9 mouse cellular contexts compared by ENCODE assay signal in genomic region chr8:119557132-119557531, GRCm38 (mm10). TPM values are rescaled to one million over a fixed set of nuclear protein-coding genes. Genes with fewer than 3 reads are reported as not detected.
A peak's percentile ranks its signal among the peaks of the same experiment; 100 is the strongest.
DNase-seq lines count a peak whose midpoint lies in the region; ATAC-seq and TF ChIP-seq lines count a peak whose summit lies in the region.
"Had no signal": no experiment of that assay in that cellular context is flagged by ENCODE, and none has a peak within 500 bp of the region (broad histone marks: within the 10 kb centered on the region; RNA-seq: fewer than 3 reads in every experiment).

No protein-coding gene starts in this region.

- H3K4me2 ChIP-seq in lung, embryonic 14.5 days = peak overlapping the region; percentile 90
- peak overlapping the region; percentile 89 for H3K4me2 ChIP-seq in embryonic facial prominence, embryonic 14.5 days (ENCODE audit: low read depth, low read length)

- H3K9ac ChIP-seq in lung, embryonic 14.5 days = peak overlapping the region; percentile 78
- H3K9ac ChIP-seq in embryonic facial prominence, embryonic 14.5 days (ENCODE audit: low read depth, low read length) = peak overlapping the region; percentile 89

- no peak overlapping the region for H3K27ac ChIP-seq in lung, embryonic 14.5 days (ENCODE audit: low read depth)
- H3K27ac ChIP-seq in embryonic facial prominence, embryonic 14.5 days (replicated peaks; ENCODE audit: low read depth, low read length) = no peak overlapping the region
- no peak overlapping the region for H3K27ac ChIP-seq in limb, embryonic 10.5 days
- H3K27ac ChIP-seq in small intestine, adult 2 months (ENCODE audit: insufficient read depth, low read depth, low read length) = peak overlapping the region; percentile 67; the same call in 1 of the 2 replicates

- H3K4me3 ChIP-seq in lung, embryonic 14.5 days (ENCODE audit: low read depth, low read length) = peak overlapping the region; percentile 78
- H3K4me3 ChIP-seq in embryonic facial prominence, embryonic 14.5 days (ENCODE audit: low read depth, low read length) = peak overlapping the region; percentile 81
- peak overlapping the region; percentile 86 for H3K4me3 ChIP-seq in limb, embryonic 10.5 days
- peak overlapping the region; percentile 41 for H3K4me3 ChIP-seq in small intestine, adult 2 months (ENCODE audit: low read depth, low read length)

- H3K9me3 ChIP-seq in lung, embryonic 14.5 days (ENCODE audit: low read depth, low read length) = no peaks in the 10 kb centered on the region
- no peaks in the 10 kb centered on the region for H3K9me3 ChIP-seq in embryonic facial prominence, embryonic 14.5 days (ENCODE audit: control insufficient read depth, low read length)
- no peaks in the 10 kb centered on the region for H3K9me3 ChIP-seq in limb, embryonic 10.5 days (replicated peaks)

- no peak for TF ChIP-seq CTCF in lung, embryonic 14.5 days (IDR thresholded peaks at IDR 0.05; ENCODE audit: low read depth)
- TF ChIP-seq CTCF in small intestine, adult 2 months (IDR thresholded peaks at IDR 0.05; ENCODE audit: extremely low read depth, insufficient read length, insufficient replicate concordance, low read depth, low read length) = no peak

- TF ChIP-seq POLR2A in small intestine, adult 2 months (IDR thresholded peaks at IDR 0.05; ENCODE audit: low read depth, low read length) = no peak

- H3K27me3 ChIP-seq in lung, embryonic 14.5 days (ENCODE audit: insufficient read depth, low read length) = no peaks in the 10 kb centered on the region
- no peaks in the 10 kb centered on the region for H3K27me3 ChIP-seq in embryonic facial prominence, embryonic 14.5 days (replicated peaks; ENCODE audit: control insufficient read depth, insufficient read depth, low read length)
- H3K27me3 ChIP-seq in limb, embryonic 10.5 days (ENCODE audit: low read depth, poor library complexity, severe bottlenecking) = no peaks in the 10 kb centered on the region
- no peaks in the 10 kb centered on the region for H3K27me3 ChIP-seq in small intestine, adult 2 months (ENCODE audit: control insufficient read depth, insufficient read depth, low read length)

- DNase-seq in lung, embryonic 14.5 days = no peak
- no peak for DNase-seq in lung, postnatal 14 days
- DNase-seq in embryonic facial prominence, embryonic 14.5 days (ENCODE audit: low spot score) = no peak
- no peak for DNase-seq in limb, embryonic 10.5 days (ENCODE audit: low spot score)
- DNase-seq in urinary bladder, postnatal 10 days (ENCODE audit: low spot score) = no peak
- no peak for DNase-seq in kidney, postnatal 4 days
- no peak for DNase-seq in spleen, postnatal 36 days (ENCODE audit: low spot score in 2 of 2)
- DNase-seq: left cerebral cortex, postnatal 4 days had no signal

- no peak for ATAC-seq in lung, embryonic 14.5 days (ENCODE audit: insufficient read depth)
- no peak for ATAC-seq in embryonic facial prominence, embryonic 14.5 days (ENCODE audit: low read depth)

- H3K4me1 ChIP-seq in lung, embryonic 14.5 days (ENCODE audit: insufficient read depth) = no peaks in the 10 kb centered on the region
- peaks cover 23% of the 10 kb centered on the region for H3K4me1 ChIP-seq in embryonic facial prominence, embryonic 14.5 days (ENCODE audit: control insufficient read depth, insufficient read depth, low read length)
- H3K4me1 ChIP-seq in limb, embryonic 10.5 days = peaks cover 33% of the 10 kb centered on the region
- H3K4me1 ChIP-seq in small intestine, adult 2 months (ENCODE audit: control insufficient read depth, insufficient read depth, insufficient read length, low read length) = peaks cover 36% of the 10 kb centered on the region

- 0 out of 2 replicates have a peak, but pooled peaks cover 3% of the 10 kb centered on the region for H3K36me3 ChIP-seq in lung, embryonic 14.5 days (ENCODE audit: insufficient read depth)
- H3K36me3 ChIP-seq in embryonic facial prominence, embryonic 14.5 days (ENCODE audit: control insufficient read depth, insufficient read depth, low read length) = peaks cover 4% of the 10 kb centered on the region
- H3K36me3 ChIP-seq in limb, embryonic 10.5 days = peaks cover 19% of the 10 kb centered on the region
- H3K36me3 ChIP-seq in small intestine, adult 2 months (ENCODE audit: control insufficient read depth, insufficient read depth, low read length) = peaks cover 5% of the 10 kb centered on the region

- WGBS in lung, embryonic 14.5 days = 77% methylated on average over 9 of the region's 9 CpGs
- WGBS in embryonic facial prominence, embryonic 14.5 days = 80% methylated on average over 9 of the region's 9 CpGs
- 78% methylated on average over 9 of the region's 9 CpGs for WGBS in limb, embryonic 10.5 days
- 30% methylated on average over 9 of the region's 9 CpGs for WGBS in small intestine, adult 2 months

RNA-seq across cellular contexts. Expression of gene Mbtps1, which starts 1.4 kb away (rescaled TPM):
- polyA plus RNA-seq in lung, embryonic 14.5 days (2014; fragmentation: Nextera tagmentation; extraction: Ambion mirVana) = 125 and 128 TPM in 2 replicates
- polyA plus RNA-seq in embryonic facial prominence, embryonic 14.5 days (2014; fragmentation: Nextera tagmentation; extraction: Ambion mirVana) = 110 and 124 TPM in 2 replicates
- polyA plus RNA-seq in limb, embryonic 10.5 days (2016; fragmentation: Nextera tagmentation; extraction: Ambion mirVana) = 120 and 129 TPM in 2 replicates
- 24.4 and 43.1 TPM in 2 replicates for polyA plus RNA-seq in small intestine, adult 2 months (2012; rRNA removed)

RNA-seq across cellular contexts. Expression of gene Hsdl1, which starts 17.9 kb away (rescaled TPM):
- 25.9 and 26.8 TPM in 2 replicates for polyA plus RNA-seq in lung, embryonic 14.5 days (2014; fragmentation: Nextera tagmentation; extraction: Ambion mirVana)
- polyA plus RNA-seq in embryonic facial prominence, embryonic 14.5 days (2014; fragmentation: Nextera tagmentation; extraction: Ambion mirVana) = 34.0 and 37.1 TPM in 2 replicates
- 28.2 and 33.5 TPM in 2 replicates for polyA plus RNA-seq in limb, embryonic 10.5 days (2016; fragmentation: Nextera tagmentation; extraction: Ambion mirVana)
- 13.4 and 20.9 TPM in 2 replicates for polyA plus RNA-seq in small intestine, adult 2 months (2012; rRNA removed)

RNA-seq across cellular contexts. Expression of gene Dnaaf1, which starts 17.9 kb away (rescaled TPM):
- 0.24 TPM in 1 of 2 replicates, not detected in the other for polyA plus RNA-seq in lung, embryonic 14.5 days (2014; fragmentation: Nextera tagmentation; extraction: Ambion mirVana)
- 0.83 and 2.5 TPM in 2 replicates for polyA plus RNA-seq in embryonic facial prominence, embryonic 14.5 days (2014; fragmentation: Nextera tagmentation; extraction: Ambion mirVana)
- 0.06 and 0.14 TPM in 2 replicates for polyA plus RNA-seq in limb, embryonic 10.5 days (2016; fragmentation: Nextera tagmentation; extraction: Ambion mirVana)
- 3.7 and 9.4 TPM in 2 replicates for polyA plus RNA-seq in small intestine, adult 2 months (2012; rRNA removed)

RNA-seq across cellular contexts. Expression of gene Taf1c, which starts 47.9 kb away (rescaled TPM):
- polyA plus RNA-seq in lung, embryonic 14.5 days (2014; fragmentation: Nextera tagmentation; extraction: Ambion mirVana) = 9.0 and 10.4 TPM in 2 replicates
- 7.9 and 11.3 TPM in 2 replicates for polyA plus RNA-seq in embryonic facial prominence, embryonic 14.5 days (2014; fragmentation: Nextera tagmentation; extraction: Ambion mirVana)
- polyA plus RNA-seq in limb, embryonic 10.5 days (2016; fragmentation: Nextera tagmentation; extraction: Ambion mirVana) = 15.8 and 16.0 TPM in 2 replicates
- 15.9 and 23.6 TPM in 2 replicates for polyA plus RNA-seq in small intestine, adult 2 months (2012; rRNA removed)

RNA-seq across cellular contexts. Expression of gene Adad2, which starts 55.4 kb away (rescaled TPM):
- polyA plus RNA-seq in lung, embryonic 14.5 days (2014; fragmentation: Nextera tagmentation; extraction: Ambion mirVana) = 0.09 TPM in 1 of 2 replicates, not detected in the other
- 0.14 and 0.17 TPM in 2 replicates for polyA plus RNA-seq in embryonic facial prominence, embryonic 14.5 days (2014; fragmentation: Nextera tagmentation; extraction: Ambion mirVana)
- polyA plus RNA-seq in limb, embryonic 10.5 days (2016; fragmentation: Nextera tagmentation; extraction: Ambion mirVana) = not detected in 2 replicates
- 0.27 and 0.96 TPM in 2 replicates for polyA plus RNA-seq in small intestine, adult 2 months (2012; rRNA removed)
